Mouse (Mus musculus): ENCODE data around the gene 1500015O10Rik. TPM values are rescaled to one million over a fixed set of nuclear protein-coding genes. Genes with fewer than 3 reads are reported as not detected.
A peak's percentile ranks its signal among the peaks of the same experiment; 100 is the strongest.

Gene 1500015O10Rik
- total RNA-seq (2021), result 1 to 10 TPM; 2.4 to 2.6 TPM

- DNase-seq (ENCODE audit: extremely low spot score in 1 of 2, low spot score in 1 of 2), result peak; percentile 39 to 74
Observed at GRCm38 (mm10) chr1:43730491-43730924, at the start of gene 1500015O10Rik. 1500015O10Rik (plus strand) TSS chr1:43730602.

GRCm38 (mm10) chr1:43689983-43690382 is 40.4 kb upstream of the 1500015O10Rik start:
- DNase-seq (ENCODE audit: extremely low spot score in 1 of 2, low spot score in 1 of 2), result no peak

- no peak for DNase-seq (ENCODE audit: extremely low spot score in 1 of 2, low spot score in 1 of 2)
Observed at GRCm38 (mm10) chr1:43690507-43690906, 39.9 kb upstream of the 1500015O10Rik start.

- no peak for DNase-seq (ENCODE audit: extremely low spot score in 1 of 2, low spot score in 1 of 2)
Observed at GRCm38 (mm10) chr1:43694076-43694475, 36.3 kb upstream of the 1500015O10Rik start.

GRCm38 (mm10) chr1:43694851-43695545 is 35.4 kb upstream of the 1500015O10Rik start:
- DNase-seq (ENCODE audit: extremely low spot score in 1 of 2, low spot score in 1 of 2), result peak; percentile 57 to 73

- peak in 1 of 2 experiments; percentile 10 for DNase-seq (ENCODE audit: extremely low spot score in 1 of 2, low spot score in 1 of 2)
Observed at GRCm38 (mm10) chr1:43698577-43699000, 31.8 kb upstream of the 1500015O10Rik start.

- no peak for DNase-seq (ENCODE audit: extremely low spot score in 1 of 2, low spot score in 1 of 2)
Observed at GRCm38 (mm10) chr1:43714841-43715240, 15.6 kb upstream of the 1500015O10Rik start.

GRCm38 (mm10) chr1:43717967-43718366 is 12.4 kb upstream of the 1500015O10Rik start:
- no peak for DNase-seq (ENCODE audit: extremely low spot score in 1 of 2, low spot score in 1 of 2)

- DNase-seq (ENCODE audit: extremely low spot score in 1 of 2, low spot score in 1 of 2), result no peak
Observed at GRCm38 (mm10) chr1:43718793-43719192, 11.6 kb upstream of the 1500015O10Rik start.

GRCm38 (mm10) chr1:43722459-43722858 is 7.9 kb upstream of the 1500015O10Rik start:
- no peak for DNase-seq (ENCODE audit: extremely low spot score in 1 of 2, low spot score in 1 of 2)

GRCm38 (mm10) chr1:43732100-43732499 is 1.7 kb downstream of the 1500015O10Rik start:
- DNase-seq (ENCODE audit: extremely low spot score in 1 of 2, low spot score in 1 of 2), result no peak

- DNase-seq (ENCODE audit: extremely low spot score in 1 of 2, low spot score in 1 of 2), result no peak
Observed at GRCm38 (mm10) chr1:43732657-43733056, 2.3 kb downstream of the 1500015O10Rik start.

GRCm38 (mm10) chr1:43737812-43738518 is 7.6 kb downstream of the 1500015O10Rik start:
- peak in 1 of 2 experiments; percentile 73 for DNase-seq (ENCODE audit: extremely low spot score in 1 of 2, low spot score in 1 of 2)

- no peak for DNase-seq (ENCODE audit: extremely low spot score in 1 of 2, low spot score in 1 of 2)
Observed at GRCm38 (mm10) chr1:43738519-43738894, 8.1 kb downstream of the 1500015O10Rik start.

GRCm38 (mm10) chr1:43754448-43755312 is 24.3 kb downstream of the 1500015O10Rik start:
- no peak for DNase-seq (ENCODE audit: extremely low spot score in 1 of 2, low spot score in 1 of 2)

- no peak for DNase-seq (ENCODE audit: extremely low spot score in 1 of 2, low spot score in 1 of 2)
Observed at GRCm38 (mm10) chr1:43760085-43760484, 29.7 kb downstream of the 1500015O10Rik start.

- DNase-seq (ENCODE audit: extremely low spot score in 1 of 2, low spot score in 1 of 2), result no peak
Observed at GRCm38 (mm10) chr1:43764481-43764880, 34.1 kb downstream of the 1500015O10Rik start.

- no peak for DNase-seq (ENCODE audit: extremely low spot score in 1 of 2, low spot score in 1 of 2)
Observed at GRCm38 (mm10) chr1:43766328-43766727, 35.9 kb downstream of the 1500015O10Rik start.

- no peak for DNase-seq (ENCODE audit: extremely low spot score in 1 of 2, low spot score in 1 of 2)
Observed at GRCm38 (mm10) chr1:43768385-43768990, 38.1 kb downstream of the 1500015O10Rik start.

- DNase-seq (ENCODE audit: extremely low spot score in 1 of 2, low spot score in 1 of 2), result no peak
Observed at GRCm38 (mm10) chr1:43769348-43769747, 38.9 kb downstream of the 1500015O10Rik start.

Measured in layer of hippocampus, postnatal 25 days (tissue).